Comparison of ENCODE assay signal across 8 mouse cellular contexts in genomic region chr7:4471179-4471555, GRCm38 (mm10). TPM values are rescaled to one million over a fixed set of nuclear protein-coding genes. Genes with fewer than 3 reads are reported as not detected.
A peak's percentile ranks its signal among the peaks of the same experiment; 100 is the strongest.
DNase-seq lines count a peak whose midpoint lies in the region; ATAC-seq lines count a peak whose summit lies in the region.

No protein-coding gene starts in this region.

- H3K27me3 ChIP-seq in embryonic facial prominence, embryonic 15.5 days = peaks cover 37% of the 10 kb centered on the region
- H3K27me3 ChIP-seq in heart, embryonic 10.5 days (ENCODE audit: insufficient read depth, poor library complexity, severe bottlenecking) = peaks cover 80% of the 10 kb centered on the region
- H3K27me3 ChIP-seq in limb, embryonic 12.5 days = peaks cover 69% of the 10 kb centered on the region
- peaks cover 54% of the 10 kb centered on the region for H3K27me3 ChIP-seq in midbrain, embryonic 13.5 days

- no peak overlapping the region for H3K27ac ChIP-seq in embryonic facial prominence, embryonic 15.5 days (replicated peaks)
- H3K27ac ChIP-seq in heart, embryonic 10.5 days = no peak overlapping the region
- no peak overlapping the region for H3K27ac ChIP-seq in limb, embryonic 12.5 days
- H3K27ac ChIP-seq in midbrain, embryonic 13.5 days = no peak overlapping the region

- H3K36me3 ChIP-seq in embryonic facial prominence, embryonic 15.5 days = no peaks in the 10 kb centered on the region
- H3K36me3 ChIP-seq in heart, embryonic 10.5 days = no peaks in the 10 kb centered on the region
- H3K36me3 ChIP-seq in limb, embryonic 12.5 days = no peaks in the 10 kb centered on the region
- H3K36me3 ChIP-seq in midbrain, embryonic 13.5 days = no peaks in the 10 kb centered on the region

- H3K9ac ChIP-seq in embryonic facial prominence, embryonic 15.5 days = no peak overlapping the region
- peak overlapping the region; percentile 31; the same call in 1 of the 2 replicates for H3K9ac ChIP-seq in limb, embryonic 12.5 days (replicated peaks)
- peak overlapping the region; percentile 65 for H3K9ac ChIP-seq in midbrain, embryonic 13.5 days (replicated peaks)

- no peaks in the 10 kb centered on the region for H3K9me3 ChIP-seq in embryonic facial prominence, embryonic 15.5 days (replicated peaks)
- H3K9me3 ChIP-seq in heart, embryonic 10.5 days = no peaks in the 10 kb centered on the region
- no peaks in the 10 kb centered on the region for H3K9me3 ChIP-seq in limb, embryonic 12.5 days
- no peaks in the 10 kb centered on the region for H3K9me3 ChIP-seq in midbrain, embryonic 13.5 days

- no peak for ATAC-seq in CD4-positive, CD25-positive, alpha-beta regulatory T cell, adult 4 months
- peak; percentile 84 for ATAC-seq in embryonic facial prominence, embryonic 15.5 days (ENCODE audit: insufficient number of reproducible peaks, low FRiP score, low TSS enrichment, low read depth)
- peak; percentile 63 for ATAC-seq in limb, embryonic 12.5 days (ENCODE audit: insufficient number of reproducible peaks, insufficient read depth, low FRiP score, low TSS enrichment, low read depth)
- peak; percentile 86 for ATAC-seq in midbrain, embryonic 13.5 days

- peaks cover 11% of the 10 kb centered on the region for H3K4me1 ChIP-seq in embryonic facial prominence, embryonic 15.5 days
- H3K4me1 ChIP-seq in heart, embryonic 10.5 days = peaks cover 16% of the 10 kb centered on the region
- H3K4me1 ChIP-seq in limb, embryonic 12.5 days (replicated peaks) = peaks cover 6% of the 10 kb centered on the region; the same call in 1 of the 2 replicates
- H3K4me1 ChIP-seq in midbrain, embryonic 13.5 days (replicated peaks) = peaks cover 15% of the 10 kb centered on the region

- DNase-seq in CD4-positive, CD25-positive, alpha-beta regulatory T cell, adult 2 months (ENCODE audit: low read depth, low spot score) = peak; percentile 58
- peak; percentile 94 for DNase-seq in heart, embryonic 10.5 days (ENCODE audit: low spot score)
- peak; percentile 78 for DNase-seq in kidney, adult 9 months
- DNase-seq in spleen, postnatal 4 days (ENCODE audit: low spot score in 2 of 2) = peak; percentile 32 to 67

- WGBS in embryonic facial prominence, embryonic 15.5 days = under 1% methylated on average over 24 of the region's 24 CpGs
- under 1% methylated on average over 24 of the region's 24 CpGs for WGBS in heart, embryonic 10.5 days
- WGBS in limb, embryonic 12.5 days = under 1% methylated on average over 24 of the region's 24 CpGs
- WGBS in midbrain, embryonic 13.5 days = 2% methylated on average over 24 of the region's 24 CpGs

- peak overlapping the region; percentile 83 for H3K4me2 ChIP-seq in embryonic facial prominence, embryonic 15.5 days (replicated peaks)
- peak overlapping the region; percentile 68 for H3K4me2 ChIP-seq in limb, embryonic 12.5 days
- H3K4me2 ChIP-seq in midbrain, embryonic 13.5 days (replicated peaks) = peak overlapping the region; percentile 65

- H3K4me3 ChIP-seq in embryonic facial prominence, embryonic 15.5 days (replicated peaks) = peak overlapping the region; percentile 41
- peak overlapping the region; percentile 57 for H3K4me3 ChIP-seq in heart, embryonic 10.5 days
- H3K4me3 ChIP-seq in limb, embryonic 12.5 days (replicated peaks) = peak overlapping the region; percentile 40
- H3K4me3 ChIP-seq in midbrain, embryonic 13.5 days (replicated peaks) = peak overlapping the region; percentile 44

RNA-seq across cellular contexts. Expression of gene Eps8l1, which starts 10.7 kb away (rescaled TPM):
- 10 to 100 TPM in 1 of 2 experiments, 1 to 10 TPM in 1; 6.5 to 14.5 TPM for polyA plus RNA-seq in CD4-positive, CD25-positive, alpha-beta regulatory T cell, adult 4 months (2017; shearing (Covaris generic))
- polyA plus RNA-seq in embryonic facial prominence, embryonic 15.5 days (2015; fragmentation: Nextera tagmentation; extraction: Ambion mirVana) = 13.6 and 17.6 TPM in 2 replicates
- 1.7 and 4.6 TPM in 2 replicates for polyA plus RNA-seq in heart, embryonic 10.5 days (2016; fragmentation: Nextera tagmentation; extraction: Ambion mirVana)
- polyA plus RNA-seq in limb, embryonic 12.5 days (2016; fragmentation: Nextera tagmentation; extraction: Ambion mirVana) = 6.2 and 6.4 TPM in 2 replicates
- 5.5 and 8.2 TPM in 2 replicates for polyA plus RNA-seq in midbrain, embryonic 13.5 days (2015; fragmentation: Nextera tagmentation; extraction: Ambion mirVana)

RNA-seq across cellular contexts. Expression of gene Rdh13, which starts 25.7 kb away (rescaled TPM):
- polyA plus RNA-seq in CD4-positive, CD25-positive, alpha-beta regulatory T cell, adult 4 months (2017; shearing (Covaris generic)) = 10 to 100 TPM; 17.4 to 27.8 TPM
- 24.4 and 25.3 TPM in 2 replicates for polyA plus RNA-seq in embryonic facial prominence, embryonic 15.5 days (2015; fragmentation: Nextera tagmentation; extraction: Ambion mirVana)
- polyA plus RNA-seq in heart, embryonic 10.5 days (2016; fragmentation: Nextera tagmentation; extraction: Ambion mirVana) = 32.9 and 37.0 TPM in 2 replicates
- polyA plus RNA-seq in limb, embryonic 12.5 days (2016; fragmentation: Nextera tagmentation; extraction: Ambion mirVana) = 29.7 and 29.8 TPM in 2 replicates
- 37.9 and 41.6 TPM in 2 replicates for polyA plus RNA-seq in midbrain, embryonic 13.5 days (2015; fragmentation: Nextera tagmentation; extraction: Ambion mirVana)

RNA-seq across cellular contexts. Expression of gene Ppp1r12c, which starts 30.3 kb away (rescaled TPM):
- polyA plus RNA-seq in CD4-positive, CD25-positive, alpha-beta regulatory T cell, adult 4 months (2017; shearing (Covaris generic)) = 10 to 100 TPM; 13.5 to 27.7 TPM
- polyA plus RNA-seq in embryonic facial prominence, embryonic 15.5 days (2015; fragmentation: Nextera tagmentation; extraction: Ambion mirVana) = 52.5 and 57.2 TPM in 2 replicates
- 30.9 and 46.0 TPM in 2 replicates for polyA plus RNA-seq in heart, embryonic 10.5 days (2016; fragmentation: Nextera tagmentation; extraction: Ambion mirVana)
- polyA plus RNA-seq in limb, embryonic 12.5 days (2016; fragmentation: Nextera tagmentation; extraction: Ambion mirVana) = 65.3 and 70.3 TPM in 2 replicates
- 34.9 and 51.9 TPM in 2 replicates for polyA plus RNA-seq in midbrain, embryonic 13.5 days (2015; fragmentation: Nextera tagmentation; extraction: Ambion mirVana)

RNA-seq across cellular contexts. Expression of gene Tnnt1, which starts 45.0 kb away (rescaled TPM):
- 1 to 10 TPM; 6.9 to 8.3 TPM for polyA plus RNA-seq in CD4-positive, CD25-positive, alpha-beta regulatory T cell, adult 4 months (2017; shearing (Covaris generic))
- polyA plus RNA-seq in embryonic facial prominence, embryonic 15.5 days (2015; fragmentation: Nextera tagmentation; extraction: Ambion mirVana) = 290 and 382 TPM in 2 replicates
- polyA plus RNA-seq in heart, embryonic 10.5 days (2016; fragmentation: Nextera tagmentation; extraction: Ambion mirVana) = 97.0 and 167 TPM in 2 replicates
- polyA plus RNA-seq in limb, embryonic 12.5 days (2016; fragmentation: Nextera tagmentation; extraction: Ambion mirVana) = 186 and 195 TPM in 2 replicates
- 5.4 and 6.3 TPM in 2 replicates for polyA plus RNA-seq in midbrain, embryonic 13.5 days (2015; fragmentation: Nextera tagmentation; extraction: Ambion mirVana)

RNA-seq across cellular contexts. Expression of gene Tnni3, which starts 52.9 kb away (rescaled TPM):
- 1 to 10 TPM; 1.6 to 2.4 TPM for polyA plus RNA-seq in CD4-positive, CD25-positive, alpha-beta regulatory T cell, adult 4 months (2017; shearing (Covaris generic))
- 5.1 and 5.9 TPM in 2 replicates for polyA plus RNA-seq in embryonic facial prominence, embryonic 15.5 days (2015; fragmentation: Nextera tagmentation; extraction: Ambion mirVana)
- 960 and 1,463 TPM in 2 replicates for polyA plus RNA-seq in heart, embryonic 10.5 days (2016; fragmentation: Nextera tagmentation; extraction: Ambion mirVana)
- polyA plus RNA-seq in limb, embryonic 12.5 days (2016; fragmentation: Nextera tagmentation; extraction: Ambion mirVana) = 4.3 and 5.7 TPM in 2 replicates
- polyA plus RNA-seq in midbrain, embryonic 13.5 days (2015; fragmentation: Nextera tagmentation; extraction: Ambion mirVana) = 1.4 and 2.3 TPM in 2 replicates
